Mouse (Mus musculus): ENCODE data around the gene Man2a1.
"Not testable (repeated sequence)": the region's sequence is repeated elsewhere in the genome, so short reads cannot be mapped to it uniquely, and the experiment has no call there.

Gene Man2a1

DNA sequence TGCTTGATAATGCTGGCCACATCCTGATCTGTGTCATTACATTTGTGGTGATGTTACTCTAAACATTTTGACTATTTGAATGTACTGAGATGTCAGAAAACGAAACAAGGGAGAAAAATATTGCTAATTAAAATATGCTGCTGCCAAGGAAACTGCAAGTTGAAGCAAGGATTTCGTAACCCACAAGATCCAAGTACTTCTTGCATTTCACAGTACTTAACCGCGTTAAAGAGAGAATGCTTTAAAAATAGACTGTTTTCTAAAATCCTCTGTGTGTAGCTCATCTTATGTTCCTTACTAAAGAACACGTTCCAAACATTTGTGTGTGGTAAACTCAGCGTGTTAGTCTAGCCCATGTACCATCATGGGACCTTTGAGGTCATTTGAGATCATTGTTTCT is 153.0 kb downstream of the Man2a1 start:
- in situ Hi-C loops (cut with MboI), result loop anchor here (10.0 kb wide), 3 partner anchors 79 to 149 kb away; partner anchors contain the start of gene Man2a1

DNA sequence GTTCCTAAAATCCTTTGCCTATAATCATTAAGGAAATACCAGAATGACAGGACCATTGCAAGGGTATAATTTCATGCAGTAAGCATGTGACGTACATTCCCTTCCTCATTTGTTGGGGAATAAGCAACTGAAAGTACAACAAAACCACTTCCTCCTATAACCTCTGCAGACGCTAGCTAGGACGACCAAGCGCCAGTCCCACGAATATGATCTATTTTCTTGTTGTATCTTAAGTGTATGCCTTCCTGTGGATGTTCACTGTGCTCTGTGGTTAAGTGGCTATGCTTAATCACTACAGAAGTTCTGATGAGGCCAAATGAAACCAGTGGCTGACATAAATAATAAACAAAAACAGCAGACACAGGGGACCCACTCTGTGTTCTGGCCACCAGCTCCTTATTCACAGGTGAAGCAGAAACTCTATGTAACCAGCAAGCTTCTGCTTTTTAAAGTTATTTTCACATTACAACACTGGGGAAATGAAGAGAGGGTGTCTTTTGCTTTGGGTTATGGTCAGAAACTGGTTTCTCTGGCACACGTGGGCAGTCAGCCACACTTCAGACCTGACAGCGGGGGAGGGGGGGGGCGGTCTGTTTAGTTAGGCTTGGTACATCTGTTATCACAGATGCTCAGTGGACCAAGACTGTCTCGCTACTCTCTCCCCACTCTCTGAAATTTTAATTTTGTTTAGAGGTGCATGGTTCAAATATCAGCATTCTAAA is 153.8 kb downstream of the Man2a1 start:
- in situ Hi-C loops (cut with MboI), result loop anchor here (10.0 kb wide), 3 partner anchors 80 to 150 kb away; partner anchors contain the start of gene Man2a1

DNA sequence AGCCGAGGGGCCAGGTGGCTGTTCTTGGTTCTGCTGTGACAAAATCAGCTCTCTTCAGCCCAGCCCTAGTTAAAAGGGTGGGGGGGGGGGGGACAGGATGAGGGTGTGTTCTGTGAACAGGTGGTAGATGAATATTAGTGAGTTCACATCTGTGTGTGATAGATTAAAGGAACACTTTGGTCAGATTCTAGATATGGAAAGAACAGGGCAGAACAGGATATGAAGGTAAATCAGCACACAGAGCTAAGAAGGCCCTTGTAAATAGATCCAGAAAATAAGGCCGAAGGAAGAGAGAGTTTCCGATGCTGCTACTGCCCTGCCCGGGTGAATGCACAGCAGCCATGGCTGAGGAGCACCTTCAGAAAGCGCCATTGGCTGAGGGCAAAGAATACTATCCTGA is 154.7 kb downstream of the Man2a1 start:
- in situ Hi-C loops (cut with MboI), result loop anchor here (10.0 kb wide), 3 partner anchors 80 to 150 kb away; partner anchors contain the start of gene Man2a1

DNA sequence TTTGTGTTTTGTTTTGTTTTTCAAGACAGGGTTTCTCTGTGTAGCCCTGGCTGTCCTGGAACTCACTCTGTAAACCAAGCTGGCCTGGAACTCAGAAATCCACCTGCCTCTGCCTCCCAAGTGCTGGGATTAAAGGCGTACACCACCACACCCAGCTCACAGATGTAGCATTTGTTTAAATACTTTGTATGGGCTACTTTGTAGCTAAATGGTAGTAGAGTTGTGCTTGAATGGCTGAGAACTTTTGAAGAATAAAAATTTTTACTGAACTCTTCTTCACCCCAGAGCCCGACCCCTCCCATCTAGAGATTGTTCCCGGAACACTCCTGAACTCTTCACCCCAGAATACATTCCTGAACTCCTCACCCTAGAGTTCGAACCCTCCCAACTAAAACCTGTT is 162.1 kb downstream of the Man2a1 start:
- in situ Hi-C loops (cut with MboI), result not testable (repeated sequence)

DNA sequence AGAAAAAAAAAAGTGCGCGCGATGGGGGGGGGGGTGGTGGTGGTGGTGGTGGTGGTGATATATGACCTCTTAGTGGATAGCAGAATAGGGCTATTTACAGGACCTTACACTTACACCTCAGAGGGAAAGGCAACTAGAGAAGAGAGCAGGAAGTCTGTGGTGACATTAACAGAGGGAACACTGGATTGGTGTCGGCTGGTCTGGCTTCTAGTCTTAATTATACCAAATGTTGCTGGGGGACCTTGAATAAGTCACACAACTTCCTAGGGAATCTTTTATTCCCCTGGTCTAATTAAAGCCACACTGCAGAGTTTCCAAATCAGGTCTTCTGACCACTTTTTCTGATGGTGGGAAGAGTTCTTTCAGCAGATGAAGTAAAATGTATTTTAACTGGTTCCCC is 163.0 kb downstream of the Man2a1 start:
- in situ Hi-C loops (cut with MboI), result no loop called here

DNA sequence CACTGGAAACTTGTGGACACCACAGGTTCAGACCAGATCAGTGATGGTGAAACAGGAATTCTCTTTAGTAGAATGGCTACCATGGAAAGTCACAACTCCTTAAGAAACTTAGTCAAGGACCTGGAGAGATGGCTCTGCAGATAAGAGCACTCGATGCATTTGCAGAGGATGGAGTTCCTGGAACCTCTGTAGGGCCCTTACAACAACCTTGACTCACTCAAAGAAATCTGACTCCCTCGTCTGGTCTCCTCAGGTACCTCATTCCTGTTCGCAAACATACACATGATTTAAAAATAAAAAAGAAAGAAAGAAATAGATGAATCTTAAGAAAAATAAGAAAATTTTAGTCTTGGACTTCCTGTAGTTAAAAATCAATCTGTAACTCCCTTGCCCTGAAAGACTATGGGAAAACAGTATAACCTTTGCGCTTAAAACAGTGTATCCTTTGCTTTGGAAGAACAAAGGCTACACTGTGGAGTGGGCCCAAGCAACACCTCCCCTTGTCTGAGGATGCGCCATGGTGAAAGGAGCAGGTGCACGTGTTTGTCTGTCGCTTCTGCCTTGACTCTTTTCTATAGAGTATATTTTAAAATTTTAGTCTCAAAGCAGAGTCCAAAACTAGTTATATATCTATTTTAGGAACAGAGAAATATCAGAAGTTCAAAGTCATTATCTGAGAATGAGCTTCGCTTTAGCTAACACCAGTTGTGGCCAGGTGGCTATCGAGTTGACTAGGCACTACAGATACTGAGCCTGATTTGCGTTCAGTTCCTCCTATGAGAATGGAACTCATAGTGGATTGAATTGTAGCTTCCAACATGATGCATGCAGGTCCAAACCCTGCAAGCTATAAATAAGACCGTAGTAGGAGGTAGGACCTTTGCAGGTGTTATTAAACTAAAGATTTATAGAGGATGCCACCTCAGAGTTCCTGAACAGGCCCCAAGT is 163.9 kb downstream of the Man2a1 start:
- in situ Hi-C loops (cut with MboI), result no loop called here

DNA sequence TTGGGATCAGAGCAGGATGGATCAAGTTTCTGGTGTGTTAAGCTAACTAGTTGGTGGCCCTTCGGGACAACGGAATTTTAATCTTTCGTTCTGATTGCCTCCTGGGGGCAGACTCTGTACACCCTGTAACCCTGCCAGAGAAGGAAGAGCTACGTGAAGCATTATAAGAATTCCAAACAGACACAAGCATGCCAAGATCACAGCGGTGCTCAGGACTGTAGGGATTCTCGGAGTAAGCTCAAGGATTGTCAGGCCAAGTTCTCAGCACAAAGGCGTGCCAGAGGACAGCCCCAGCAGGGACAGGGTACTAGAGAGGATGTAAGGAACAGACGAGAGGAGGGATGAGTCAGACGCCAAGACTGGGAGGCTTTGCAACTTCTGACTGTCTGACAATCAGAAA is 164.8 kb downstream of the Man2a1 start:
- in situ Hi-C loops (cut with MboI), result no loop called here

DNA sequence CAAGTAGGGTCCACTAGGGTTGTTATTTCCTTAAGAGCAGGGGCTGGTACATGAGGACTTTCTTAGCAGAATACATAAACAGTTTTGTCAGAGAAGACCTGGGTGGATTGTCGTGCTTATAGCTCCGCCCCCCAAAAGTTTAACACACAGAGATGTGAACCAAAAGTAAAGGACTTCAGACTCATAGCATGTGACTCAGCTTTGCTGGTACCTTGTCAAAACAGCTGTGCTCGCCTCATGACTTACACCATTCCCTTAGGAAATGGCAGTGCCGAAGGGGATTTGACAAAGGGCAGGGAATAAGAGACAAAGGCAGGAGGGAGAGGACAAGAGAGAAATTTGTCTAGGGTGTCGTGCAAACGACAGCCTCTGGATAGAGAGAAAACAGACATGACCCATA is 166.0 kb downstream of the Man2a1 start:
- in situ Hi-C loops (cut with MboI), result no loop called here

DNA sequence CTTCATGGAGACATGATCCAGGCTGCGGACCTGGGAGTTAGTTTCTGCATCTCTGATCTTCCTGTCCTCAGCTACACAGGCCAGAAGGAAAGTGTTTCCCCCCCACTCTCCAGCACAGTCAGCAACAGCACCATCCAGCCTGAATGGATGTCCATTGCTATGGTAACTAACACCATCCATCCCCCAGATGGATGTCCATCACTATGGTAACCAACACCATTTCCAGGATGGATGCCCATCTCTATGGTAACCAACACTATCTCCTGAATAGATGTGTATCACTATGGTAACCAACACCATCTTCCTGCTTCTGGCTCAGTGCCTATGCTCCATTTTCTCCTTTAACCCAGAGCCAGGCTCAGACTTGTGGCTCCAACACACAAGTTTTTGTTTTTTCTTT is 169.7 kb downstream of the Man2a1 start:
- in situ Hi-C loops (cut with MboI), result no loop called here

DNA sequence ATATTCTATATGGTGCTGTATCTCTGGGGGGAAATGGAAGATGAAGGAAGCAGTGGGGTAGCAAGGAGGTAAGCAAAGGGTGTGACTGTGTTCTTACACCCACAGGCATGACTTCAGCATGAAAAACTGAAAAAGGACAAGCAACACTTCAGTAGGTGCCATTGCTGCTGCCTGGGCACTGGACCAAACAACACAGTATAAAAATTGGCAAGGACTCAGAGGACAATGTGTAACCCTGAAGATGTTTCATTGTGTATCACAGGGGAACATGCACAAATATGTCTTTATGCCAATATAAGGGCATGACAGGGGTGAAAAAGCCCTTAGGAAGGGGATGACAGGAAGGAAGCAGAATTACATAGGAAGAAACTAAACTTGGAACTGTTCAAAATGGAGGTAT is 172.1 kb downstream of the Man2a1 start:
- in situ Hi-C loops (cut with MboI), result no loop called here

DNA sequence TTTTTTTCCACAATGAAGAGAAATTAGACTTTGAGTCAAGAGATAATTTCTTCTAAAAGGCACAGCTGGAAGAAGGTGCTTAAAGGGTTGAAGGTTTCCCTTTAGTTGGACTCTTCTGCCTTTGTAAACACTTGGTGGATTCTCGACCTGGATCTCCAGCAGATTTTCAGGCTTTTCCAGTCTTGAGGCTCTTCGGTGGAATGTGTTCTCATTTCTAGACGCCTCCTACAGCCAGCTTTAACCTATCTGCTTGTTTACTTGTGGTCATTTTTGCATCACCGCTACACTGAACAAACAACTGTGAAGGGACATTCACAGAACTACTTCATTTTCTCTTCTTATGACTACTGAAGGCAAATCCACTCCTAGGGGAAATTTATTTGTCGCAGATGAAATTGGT is 173.7 kb downstream of the Man2a1 start:
- in situ Hi-C loops (cut with MboI), result no loop called here

DNA sequence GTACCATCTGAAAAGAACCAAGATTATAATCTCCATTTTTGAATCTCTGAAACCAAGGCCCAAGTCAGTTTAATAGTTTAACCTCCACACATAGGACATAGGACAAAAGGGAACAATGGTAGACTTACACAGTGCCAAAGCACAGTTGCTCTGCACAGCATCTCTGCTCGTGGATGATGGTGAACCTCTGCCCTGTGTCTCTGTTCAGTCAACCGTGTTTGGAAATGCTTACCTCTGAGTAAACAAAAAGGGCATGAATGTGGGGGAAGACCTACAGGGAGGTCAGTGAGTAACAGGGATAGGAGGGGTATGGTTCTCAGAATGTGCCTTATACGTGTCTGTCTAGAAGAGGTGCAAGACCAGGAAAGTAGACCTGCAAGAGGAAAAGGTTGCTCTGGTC is 177.8 kb downstream of the Man2a1 start:
- in situ Hi-C loops (cut with MboI), result no loop called here

DNA sequence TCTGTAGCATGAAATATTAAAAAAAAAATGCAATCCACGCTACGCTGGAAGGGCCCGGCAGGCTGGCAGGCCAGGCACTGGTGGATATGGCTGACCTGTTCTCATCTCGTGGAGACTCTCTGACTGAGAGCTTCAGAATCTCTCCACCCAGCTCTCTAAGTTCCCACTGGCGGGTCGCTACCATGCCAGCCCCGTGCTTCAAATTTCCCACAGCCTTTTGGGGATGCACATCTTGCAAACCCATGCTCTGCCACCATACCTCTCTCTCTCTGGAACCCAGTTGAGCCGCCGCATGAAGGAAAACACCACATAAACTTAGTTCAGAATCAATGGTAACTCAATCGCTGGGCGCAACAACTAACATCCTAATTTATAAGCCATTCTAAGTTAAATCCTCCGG is 178.2 kb downstream of the Man2a1 start:
- in situ Hi-C loops (cut with MboI), result no loop called here

DNA sequence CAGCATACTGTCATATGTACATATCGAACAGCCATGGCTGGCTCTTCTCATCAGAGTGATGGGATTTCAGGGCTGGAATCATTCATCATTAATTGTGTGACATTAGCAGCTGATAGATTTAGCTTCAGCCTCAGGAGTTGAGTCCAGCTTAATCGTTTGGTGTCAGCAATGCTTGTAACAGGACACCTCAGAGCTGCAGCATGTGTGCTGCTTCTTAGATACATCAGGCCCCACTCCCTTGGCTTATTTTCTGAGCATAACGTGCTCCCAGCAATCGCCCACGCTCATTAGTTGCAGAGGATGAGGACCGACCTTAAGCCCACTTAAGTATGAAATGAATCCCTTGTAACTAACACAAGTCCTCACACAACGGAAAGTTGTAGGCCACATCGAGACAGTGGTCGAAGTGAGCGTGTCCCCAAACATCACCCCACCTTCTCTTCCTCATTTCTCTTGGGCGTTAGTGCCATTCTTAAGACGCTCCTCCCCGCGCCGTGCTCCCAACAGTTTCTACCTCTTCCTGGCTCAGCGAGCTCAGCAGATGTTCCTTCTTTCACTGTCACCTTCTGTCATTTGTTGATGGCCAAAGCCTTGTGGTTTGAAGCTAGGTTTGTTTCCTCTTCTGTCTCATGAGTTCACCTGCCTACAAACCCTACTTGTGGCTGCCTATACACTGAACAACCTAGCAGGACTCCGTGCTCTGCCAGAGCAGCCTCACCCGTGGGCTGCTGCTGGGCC is 180.4 kb downstream of the Man2a1 start:
- in situ Hi-C loops (cut with MboI), result no loop called here

DNA sequence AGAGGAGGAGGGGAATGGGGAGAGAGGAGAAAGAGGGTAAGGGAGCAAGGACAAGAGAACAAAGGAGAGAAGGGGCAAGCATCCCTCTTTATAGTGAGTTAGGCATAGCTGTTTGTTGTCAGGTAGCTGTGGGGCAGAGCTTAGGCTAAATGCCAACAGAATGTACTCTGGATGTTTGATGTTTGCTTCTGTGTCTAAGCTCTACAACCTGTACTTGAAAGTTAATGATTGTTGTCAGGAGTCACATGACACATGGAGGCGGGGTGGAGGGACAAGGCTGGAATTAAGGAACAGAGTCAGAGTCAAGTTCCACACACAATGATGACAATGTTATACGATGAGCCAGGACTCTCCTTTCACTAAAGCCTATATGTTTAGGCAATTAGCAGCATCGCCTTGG is 181.8 kb downstream of the Man2a1 start:
- in situ Hi-C loops (cut with MboI), result no loop called here

DNA sequence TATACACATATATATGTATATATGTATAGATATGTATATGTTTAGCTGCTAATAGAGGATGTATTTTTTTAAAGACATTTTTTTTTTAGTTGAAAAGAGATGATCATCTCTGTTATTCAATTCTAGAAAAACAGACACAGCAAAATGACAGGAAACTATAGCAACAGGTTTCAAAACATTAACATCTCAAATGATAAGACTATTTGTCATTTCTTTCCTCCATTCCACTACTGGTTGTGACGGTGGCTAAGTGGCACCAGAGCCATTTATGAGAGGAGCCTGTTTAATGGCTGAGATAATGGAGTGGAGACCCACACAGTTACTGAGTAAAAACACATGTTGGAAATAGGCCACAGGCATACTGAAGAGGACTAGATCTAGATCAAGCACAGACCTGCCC is 185.4 kb downstream of the Man2a1 start:
- in situ Hi-C loops (cut with MboI), result no loop called here

DNA sequence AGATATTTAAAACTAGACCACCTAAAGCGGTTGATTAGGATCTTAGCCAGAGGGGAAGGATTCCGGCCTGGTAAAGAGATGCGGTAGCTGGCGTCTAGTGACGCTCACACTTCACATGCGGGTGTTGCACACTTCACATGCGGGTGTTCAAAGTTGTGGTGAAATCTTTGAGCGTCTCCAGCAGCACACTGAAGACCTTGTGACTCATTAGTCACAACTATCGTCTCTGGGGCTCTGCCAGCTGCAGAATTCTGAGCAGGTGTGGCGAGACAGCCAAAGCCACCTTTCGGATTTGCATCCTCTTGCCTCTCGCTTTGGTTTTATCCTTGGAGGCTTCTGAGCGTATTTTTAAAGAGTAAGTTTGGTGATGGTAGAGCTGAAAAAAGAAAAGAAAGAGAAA is 187.8 kb downstream of the Man2a1 start:
- in situ Hi-C loops (cut with MboI), result no loop called here

DNA sequence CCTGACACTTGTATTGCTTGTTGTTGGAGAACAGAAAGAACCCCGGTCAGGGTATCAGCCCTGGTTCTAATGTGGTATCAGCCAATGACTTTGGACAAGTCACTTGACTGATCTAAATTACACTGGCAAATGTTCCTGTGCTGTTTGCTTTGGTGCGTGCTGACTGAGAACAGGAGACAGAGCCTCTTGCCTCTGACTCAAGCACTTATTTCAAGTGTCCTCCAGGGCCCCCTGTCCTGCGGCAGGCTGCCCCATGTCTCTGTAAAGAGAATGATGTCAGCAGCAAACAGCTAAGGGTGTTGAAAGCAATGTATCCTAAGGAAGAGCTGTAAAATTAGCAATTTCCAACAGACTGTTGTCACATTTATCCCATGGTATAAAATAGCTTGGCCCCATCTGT is 188.6 kb downstream of the Man2a1 start:
- in situ Hi-C loops (cut with MboI), result no loop called here

DNA sequence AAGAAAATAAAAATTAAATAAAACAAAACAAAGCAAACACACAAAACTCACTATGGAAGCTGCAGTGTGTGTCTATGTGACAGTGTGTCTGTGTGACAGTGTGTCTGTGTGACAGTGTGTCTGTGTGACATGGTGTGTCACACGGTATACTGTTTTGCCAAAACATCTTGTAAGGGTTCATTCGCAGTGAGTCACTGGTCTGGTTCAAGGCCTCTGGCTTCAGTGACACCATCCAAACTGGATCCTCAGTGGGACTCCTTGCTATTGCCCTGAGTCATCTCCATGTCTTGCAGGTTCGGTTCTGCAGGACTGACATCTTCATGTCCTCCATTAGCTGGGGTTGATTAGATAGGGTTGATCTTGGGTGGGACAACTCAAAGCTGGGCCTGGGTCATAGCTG is 191.5 kb downstream of the Man2a1 start:
- in situ Hi-C loops (cut with MboI), result no loop called here

DNA sequence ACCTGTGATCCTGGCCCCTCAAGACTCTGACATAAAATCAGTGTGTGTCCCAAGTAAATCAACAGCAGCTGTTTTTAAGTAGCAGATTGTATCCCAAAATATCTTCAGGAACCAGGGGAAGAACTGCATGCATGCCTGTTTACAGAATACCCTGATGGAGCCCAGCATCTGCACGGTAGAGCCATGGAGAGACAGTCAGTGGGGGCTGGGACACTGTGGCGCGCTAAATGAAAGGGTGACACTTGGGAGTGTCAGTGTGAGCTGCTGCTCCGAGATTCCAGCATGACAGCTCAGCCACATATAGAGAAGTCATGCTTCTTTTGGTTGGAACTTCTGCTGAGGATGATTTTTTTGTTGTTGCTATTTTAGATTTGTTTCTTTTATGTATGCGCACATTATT is 192.1 kb downstream of the Man2a1 start:
- in situ Hi-C loops (cut with MboI), result no loop called here

DNA sequence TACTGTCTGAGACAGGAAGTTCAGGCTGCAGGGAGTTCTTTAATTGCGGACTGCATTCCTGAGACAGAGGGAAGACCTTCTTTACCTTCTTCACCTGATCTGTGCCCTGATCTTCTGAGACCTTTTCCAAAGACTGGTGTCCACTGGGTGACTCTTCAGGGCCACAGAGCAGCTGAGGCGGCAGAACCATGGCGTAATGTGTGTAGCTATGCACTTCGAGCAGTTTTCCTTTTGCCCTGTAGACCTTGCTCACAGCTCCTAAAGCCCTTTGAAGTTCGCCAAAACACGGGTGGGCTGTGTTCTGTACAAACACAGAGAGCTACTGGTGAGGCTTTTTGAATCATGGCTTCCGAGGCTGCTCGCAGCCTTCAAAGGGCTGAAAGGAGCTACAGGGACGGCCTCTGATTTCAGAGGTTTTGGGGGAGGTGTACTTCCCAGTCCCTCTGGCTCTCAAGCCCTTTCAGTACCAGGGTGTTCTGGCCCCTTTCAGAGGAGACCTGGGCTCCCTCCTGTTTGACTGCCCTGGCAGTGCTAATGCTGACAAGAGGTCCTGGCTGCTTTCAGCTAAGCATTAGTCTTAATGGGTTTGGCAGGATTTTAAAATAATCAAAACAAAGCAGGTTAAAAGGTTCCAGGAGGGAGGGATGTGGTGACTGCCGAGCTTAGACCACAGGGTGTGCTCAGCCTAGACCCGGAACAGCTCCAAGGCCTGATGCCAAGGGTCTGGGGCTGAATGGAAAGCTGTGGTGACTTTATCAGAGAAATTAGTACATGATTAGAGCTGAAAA is 201.8 kb downstream of the Man2a1 start:
- in situ Hi-C loops (cut with MboI), result no loop called here

DNA sequence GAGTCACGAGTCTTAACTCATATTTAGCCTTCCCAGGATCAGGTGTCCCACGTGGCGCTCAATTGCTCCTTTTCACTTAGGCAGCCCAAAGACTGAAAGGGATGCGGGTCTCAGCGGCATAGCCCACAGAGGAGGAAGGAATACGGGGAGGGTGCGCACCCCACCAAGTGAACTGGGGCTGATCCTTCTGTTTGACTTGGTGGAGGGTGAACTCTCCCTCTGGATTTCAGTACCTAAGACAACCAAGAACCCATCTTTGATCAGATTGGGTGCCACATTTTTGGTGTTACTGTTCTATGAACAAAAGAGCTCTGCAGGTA is 202.4 kb downstream of the Man2a1 start:
- in situ Hi-C loops (cut with MboI), result no loop called here
